Mouse (Mus musculus): Measurements from ENCODE around the gene Hdhd5. TPM values are rescaled to one million over a fixed set of nuclear protein-coding genes. Genes with fewer than 3 reads are reported as not detected.

Hdhd5 gene
- 10.5 and 11.9 TPM in 2 replicates for polyA plus RNA-seq (2012; ENCODE audit: insufficient read depth, insufficient read length, missing spikeins)

- peak within 1 kb of the TSS; percentile 68 for H3K27ac ChIP-seq (replicated peaks; ENCODE audit: low read depth, low read length)
- peak within 1 kb of the TSS; percentile 77 for H3K4me3 ChIP-seq (ENCODE audit: insufficient read depth, low read depth, low read length)
- H3K4me1 ChIP-seq (ENCODE audit: control insufficient read depth, insufficient read depth, insufficient read length, low read length): no peaks in the 10 kb centered on the region
These were observed at the start of gene Hdhd5 for GRCm38 (mm10) chr6:120531020-120531965. TSS of gene Hdhd5 (minus strand) at chr6:120531319.

GRCm38 (mm10) chr6:120580713-120581015, 49.5 kb upstream of the Hdhd5 start:
- Histone ChIP-seq H3K27ac (replicated peaks; ENCODE audit: low read depth, low read length) (no peak overlapping the region), H3K4me1 (ENCODE audit: control insufficient read depth, insufficient read depth, insufficient read length, low read length) (peaks cover 12% of the 10 kb centered on the region), H3K4me3 (ENCODE audit: insufficient read depth, low read depth, low read length) (peak overlapping the region; percentile 45; the same call in 1 of the 2 replicates)

DNA sequence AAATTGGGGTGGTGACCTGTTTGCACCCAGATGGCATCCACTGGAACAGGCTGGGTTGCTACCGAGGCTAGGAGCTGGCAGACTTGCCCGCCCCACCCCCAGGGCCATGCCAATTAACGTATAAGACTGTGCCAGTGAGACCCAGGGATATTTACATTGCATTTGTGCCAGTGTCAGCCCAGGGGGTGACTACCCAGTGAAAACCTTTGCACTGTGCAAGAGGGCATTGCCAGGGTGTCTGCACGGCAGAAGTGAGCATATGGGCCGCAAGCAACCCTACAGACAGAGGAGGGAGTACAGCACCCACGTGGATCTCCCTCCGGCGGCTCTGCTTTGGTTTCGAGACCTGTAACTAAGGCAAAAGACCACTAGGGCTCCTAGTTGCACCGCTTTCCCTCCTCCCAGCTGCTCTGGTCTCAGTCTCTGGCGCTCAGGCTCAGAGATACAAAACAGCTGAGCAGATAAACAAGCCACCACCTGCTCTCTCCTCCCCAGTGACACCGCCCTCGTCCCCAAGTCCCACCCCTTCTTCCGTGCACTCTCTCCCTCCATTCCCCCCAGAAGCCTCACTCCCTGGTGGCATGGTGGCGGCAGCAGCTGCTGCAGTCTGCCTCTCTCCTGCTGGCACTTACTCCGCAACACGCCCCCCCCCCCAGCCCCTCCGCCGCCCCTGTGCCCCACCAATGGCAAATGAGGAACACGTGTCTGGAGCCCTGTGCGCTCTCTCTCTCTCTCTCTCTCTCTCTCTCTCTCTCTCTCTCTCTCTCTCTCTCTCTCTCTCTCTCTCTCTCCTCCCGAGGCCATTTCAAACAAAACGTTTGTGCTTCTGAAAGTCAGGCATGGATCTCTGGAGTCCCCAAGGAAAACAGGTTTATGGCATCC, 49.0 kb upstream of the Hdhd5 start:
- H3K4me1 ChIP-seq (ENCODE audit: control insufficient read depth, insufficient read depth, insufficient read length, low read length): peaks cover 10% of the 10 kb centered on the region
- peak overlapping the region; percentile 45 for H3K4me3 ChIP-seq (ENCODE audit: insufficient read depth, low read depth, low read length)
- H3K27ac ChIP-seq (replicated peaks; ENCODE audit: low read depth, low read length): no peak overlapping the region

DNA sequence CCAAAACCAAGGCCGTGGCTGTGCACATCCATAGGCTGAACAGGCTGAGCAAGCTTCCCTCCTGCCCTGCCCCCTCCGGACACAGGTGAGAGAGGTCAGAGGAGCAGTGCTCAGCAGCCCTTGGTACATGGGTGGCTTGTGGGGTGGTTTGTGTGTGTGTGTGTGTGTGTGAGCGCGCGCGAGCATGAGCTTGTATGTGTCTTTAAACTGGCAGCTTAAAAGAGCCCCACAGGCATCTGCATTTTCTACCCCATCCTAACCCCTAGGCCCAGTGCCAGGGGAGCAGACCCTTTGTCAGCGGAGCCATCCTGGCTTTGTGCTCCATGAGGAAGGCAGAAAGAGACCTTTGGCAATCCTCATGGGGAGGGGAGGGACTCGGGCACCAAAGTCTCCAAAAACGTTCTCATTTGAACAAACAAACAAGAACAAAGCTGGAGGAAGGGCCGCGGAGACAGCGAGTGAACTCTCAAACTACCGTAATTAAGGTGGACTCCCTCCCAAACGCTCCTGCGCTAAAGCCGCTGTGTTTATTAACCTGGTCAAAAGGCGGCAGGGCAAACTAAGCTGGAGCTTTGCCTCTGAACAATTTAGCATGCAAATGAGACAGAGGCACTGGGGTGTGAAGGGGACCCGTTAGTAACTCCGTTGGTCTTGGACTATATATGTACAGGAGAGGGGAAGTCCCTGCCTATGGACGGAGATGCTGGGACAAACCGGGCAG, 48.2 kb upstream of the Hdhd5 start:
- Histone ChIP-seq H3K27ac (replicated peaks; ENCODE audit: low read depth, low read length) (no peak overlapping the region), H3K4me3 (ENCODE audit: insufficient read depth, low read depth, low read length) (peak overlapping the region; percentile 45), H3K4me1 (ENCODE audit: control insufficient read depth, insufficient read depth, insufficient read length, low read length) (peaks cover 10% of the 10 kb centered on the region)

GRCm38 (mm10) chr6:120578471-120578870, 47.4 kb upstream of the Hdhd5 start:
- Histone ChIP-seq H3K4me1 (ENCODE audit: control insufficient read depth, insufficient read depth, insufficient read length, low read length) (peaks cover 10% of the 10 kb centered on the region), H3K4me3 (ENCODE audit: insufficient read depth, low read depth, low read length) (no peak overlapping the region), H3K27ac (replicated peaks; ENCODE audit: low read depth, low read length) (no peak overlapping the region)

DNA sequence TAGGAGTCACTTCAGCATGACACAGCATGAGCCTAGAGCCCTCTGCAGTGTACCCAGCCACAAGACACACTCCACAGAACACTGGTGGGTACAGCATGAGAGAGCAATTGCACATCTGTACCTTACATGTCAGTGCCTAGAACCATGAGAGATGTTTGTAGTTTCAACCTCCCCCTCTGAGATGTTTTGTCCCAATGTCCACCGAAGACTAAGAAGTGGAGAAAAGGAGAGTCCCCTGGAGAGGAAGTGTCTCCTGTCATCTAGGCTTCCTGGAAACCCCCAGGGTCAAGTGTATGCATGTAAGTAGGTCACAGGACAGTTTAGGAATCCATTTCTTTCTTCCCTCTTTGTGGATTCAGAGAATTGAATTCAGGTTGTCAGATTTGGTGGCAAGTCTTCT, 41.3 kb upstream of the Hdhd5 start:
- no peak overlapping the region for H3K4me3 ChIP-seq (ENCODE audit: insufficient read depth, low read depth, low read length)
- H3K4me1 ChIP-seq (ENCODE audit: control insufficient read depth, insufficient read depth, insufficient read length, low read length): peaks cover 4% of the 10 kb centered on the region
- no peak overlapping the region for H3K27ac ChIP-seq (replicated peaks; ENCODE audit: low read depth, low read length)

DNA sequence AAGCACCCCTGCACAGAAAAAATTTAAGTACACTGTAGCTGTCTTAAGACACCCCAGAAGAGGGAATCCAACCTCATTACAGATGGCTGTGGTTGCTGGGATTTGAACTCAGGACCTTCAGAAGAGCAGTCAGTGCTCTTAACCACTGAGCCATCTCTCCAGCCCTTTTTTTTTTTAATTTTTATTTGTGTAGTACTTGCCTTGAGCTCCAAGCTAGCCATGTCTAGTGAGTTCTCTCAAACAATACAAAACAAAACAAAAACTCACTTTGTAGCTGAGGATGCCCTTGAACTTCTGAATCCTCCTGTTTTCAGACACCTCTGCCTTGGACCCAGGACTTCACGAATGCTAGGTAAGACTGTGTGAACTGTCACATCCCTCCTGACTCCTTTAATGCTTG, 37.1 kb upstream of the Hdhd5 start:
- Histone ChIP-seq H3K4me1 (ENCODE audit: control insufficient read depth, insufficient read depth, insufficient read length, low read length) (peaks cover 8% of the 10 kb centered on the region), H3K4me3 (ENCODE audit: insufficient read depth, low read depth, low read length) (no peak overlapping the region), H3K27ac (replicated peaks; ENCODE audit: low read depth, low read length) (no peak overlapping the region)

GRCm38 (mm10) chr6:120566911-120567909, 36.1 kb upstream of the Hdhd5 start:
- H3K27ac ChIP-seq (replicated peaks; ENCODE audit: low read depth, low read length): peak overlapping the region; percentile 53
- H3K4me3 ChIP-seq (ENCODE audit: insufficient read depth, low read depth, low read length): 0 out of 2 replicates have a peak overlapping the region, but pooled peaks have one; percentile 11
- H3K4me1 ChIP-seq (ENCODE audit: control insufficient read depth, insufficient read depth, insufficient read length, low read length): peaks cover 9% of the 10 kb centered on the region

- no peak overlapping the region for H3K4me3 ChIP-seq (ENCODE audit: insufficient read depth, low read depth, low read length)
- H3K27ac ChIP-seq (replicated peaks; ENCODE audit: low read depth, low read length): no peak overlapping the region
- no peaks in the 10 kb centered on the region for H3K4me1 ChIP-seq (ENCODE audit: control insufficient read depth, insufficient read depth, insufficient read length, low read length)
These were observed 25.5 kb upstream of the Hdhd5 start for GRCm38 (mm10) chr6:120556641-120557040.

GRCm38 (mm10) chr6:120555983-120556567, 25.0 kb upstream of the Hdhd5 start:
- H3K4me3 ChIP-seq (ENCODE audit: insufficient read depth, low read depth, low read length): no peak overlapping the region
- H3K27ac ChIP-seq (replicated peaks; ENCODE audit: low read depth, low read length): no peak overlapping the region
- H3K4me1 ChIP-seq (ENCODE audit: control insufficient read depth, insufficient read depth, insufficient read length, low read length): no peaks in the 10 kb centered on the region

GRCm38 (mm10) chr6:120555152-120555551, 24.0 kb upstream of the Hdhd5 start:
- Histone ChIP-seq H3K27ac (replicated peaks; ENCODE audit: low read depth, low read length) (no peak overlapping the region), H3K4me3 (ENCODE audit: insufficient read depth, low read depth, low read length) (no peak overlapping the region), H3K4me1 (ENCODE audit: control insufficient read depth, insufficient read depth, insufficient read length, low read length) (no peaks in the 10 kb centered on the region)

DNA sequence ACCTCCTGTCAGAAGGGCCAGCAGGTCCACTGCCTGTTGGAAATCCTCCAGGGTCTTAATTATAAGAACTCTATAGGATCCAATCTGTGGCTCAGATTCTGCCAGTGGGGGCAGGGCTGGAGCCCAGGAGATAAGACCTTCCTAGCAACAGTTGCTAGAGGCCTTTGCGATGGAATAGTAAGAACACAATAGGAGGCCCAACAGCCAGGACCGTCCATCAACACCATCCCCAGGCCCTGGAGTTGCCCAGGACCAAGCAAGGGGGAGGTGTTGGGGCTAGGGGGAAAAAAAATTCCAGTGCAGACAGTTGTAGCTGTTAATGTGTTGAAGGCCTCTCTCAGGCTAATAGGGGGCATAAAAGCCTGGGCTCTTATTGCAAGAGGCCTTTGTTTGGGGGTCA, 19.1 kb upstream of the Hdhd5 start:
- Histone ChIP-seq H3K4me1 (ENCODE audit: control insufficient read depth, insufficient read depth, insufficient read length, low read length) (no peaks in the 10 kb centered on the region; the same call in 1 of the 2 replicates), H3K27ac (replicated peaks; ENCODE audit: low read depth, low read length) (no peak overlapping the region), H3K4me3 (ENCODE audit: insufficient read depth, low read depth, low read length) (no peak overlapping the region)

GRCm38 (mm10) chr6:120548581-120548980, 17.5 kb upstream of the Hdhd5 start:
- H3K4me1 ChIP-seq (ENCODE audit: control insufficient read depth, insufficient read depth, insufficient read length, low read length): no peaks in the 10 kb centered on the region; the same call in 1 of the 2 replicates
- no peak overlapping the region for H3K4me3 ChIP-seq (ENCODE audit: insufficient read depth, low read depth, low read length)
- H3K27ac ChIP-seq (replicated peaks; ENCODE audit: low read depth, low read length): no peak overlapping the region

Measured in brown adipose tissue, adult 24 weeks (tissue).